Mouse (Mus musculus) hindbrain, embryonic 16.5 days (tissue): ENCODE data around the gene Babam1. TPM values are rescaled to one million over a fixed set of nuclear protein-coding genes. Genes with fewer than 3 reads are reported as not detected.

Experiments used
- ATAC-seq: fragments of 200-750 bp; cut with Nextera tagmentation; 2 replicates; pipeline ENCODE4 v1.8.0; 2017; ENCODE audit warnings: moderate TSS enrichment, moderate library complexity
- H3K27ac ChIP-seq: fragments of 300-500 bp; sonication (generic); 2 replicates; pipeline ENCODE4 v1.5.1; 2014; ENCODE audit warnings: low read depth, mild to moderate bottlenecking, control low read depth, low read length, moderate library complexity
- H3K27me3 ChIP-seq: fragments of 300-500 bp; sonication (generic); replicated peaks from 2 replicates; pipeline ENCODE4 v1.6.1; 2014; ENCODE audit warnings: low read length; ENCODE audit not compliant: control insufficient read depth, insufficient read depth
- H3K36me3 ChIP-seq: fragments of 300-500 bp; sonication (generic); 2 replicates; pipeline ENCODE4 v1.6.1; 2014; ENCODE audit warnings: mild to moderate bottlenecking, low read length, moderate library complexity, mixed read lengths; ENCODE audit not compliant: control insufficient read depth, insufficient read depth
- H3K4me1 ChIP-seq: fragments of 300-500 bp; sonication (generic); 2 replicates; pipeline ENCODE4 v1.6.1; 2014; ENCODE audit warnings: low read depth, low read length; ENCODE audit not compliant: control insufficient read depth, insufficient read depth
- H3K4me2 ChIP-seq: fragments of 300-500 bp; sonication (generic); 2 replicates; pipeline ENCODE4 v1.6.1; 2014; ENCODE audit warnings: mild to moderate bottlenecking, low read length, control low read depth, moderate library complexity
- H3K4me3 ChIP-seq: fragments of 300-500 bp; sonication (generic); 2 replicates; pipeline ENCODE4 v1.5.1; 2014; ENCODE audit warnings: mild to moderate bottlenecking, low read length, control low read depth, moderate library complexity
- H3K9ac ChIP-seq: fragments of 300-500 bp; sonication (generic); 2 replicates; pipeline ENCODE4 v1.6.1; 2014; ENCODE audit warnings: low read depth, mild to moderate bottlenecking, control low read depth, low read length, moderate library complexity
- H3K9me3 ChIP-seq: fragments of 300-500 bp; sonication (generic); 2 replicates; pipeline ENCODE4 v1.6.1; 2014; ENCODE audit warnings: mild to moderate bottlenecking, low read length, moderate library complexity; ENCODE audit not compliant: control insufficient read depth
- WGBS: fragments of 180-500 bp; shearing (Covaris S2); extraction: QIAGEN DNeasy Blood & Tissue Kit; methylation state at CpG from one replicate; pipeline ENCODE4 v1.1.7; 2014; 5-methylcytosine and 5-hydroxymethylcytosine counted together
- polyA plus RNA-seq: library from polyadenylated mRNA; unstranded; fragments of >200 nt; fragmentation: Nextera tagmentation; extraction: Ambion mirVana; gene quantifications from 2 replicates; pipeline ENCODE4 v1.2.1, GENCODE M21; 2015

Babam1 gene
- polyA plus RNA-seq, 1 experiment from 2014 or later, result 97.3 TPM

DNA sequence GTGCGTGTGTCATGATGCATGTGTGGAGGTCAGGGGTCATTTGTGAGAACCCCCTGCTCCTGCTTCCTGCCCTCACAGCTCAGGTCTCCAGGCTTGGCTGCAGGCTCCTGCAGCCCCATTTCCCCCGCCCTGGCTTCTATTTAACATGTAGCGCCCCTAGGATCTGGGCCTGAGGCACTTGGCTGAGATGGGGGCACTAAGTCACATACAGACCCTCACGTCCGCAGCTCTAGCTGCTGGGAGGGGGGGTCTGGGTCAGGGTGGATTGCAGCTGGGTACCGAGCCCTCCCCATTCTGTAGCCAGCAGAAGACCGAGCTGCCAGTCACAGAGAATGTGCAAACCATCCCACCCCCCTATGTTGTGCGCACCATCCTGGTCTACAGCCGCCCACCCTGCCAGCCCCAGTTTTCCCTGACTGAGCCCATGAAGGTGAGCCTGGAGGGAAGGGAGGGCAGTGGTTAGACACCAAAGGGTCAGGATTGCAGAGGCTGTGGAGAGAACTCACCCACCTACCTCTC, 5.8 kb downstream of the Babam1 start:
- Histone ChIP-seq H3K4me3 (no peak overlapping the region), H3K9me3 (no peaks in the 10 kb centered on the region), H3K9ac (no peak overlapping the region), H3K4me1 (peaks cover 14% of the 10 kb centered on the region), H3K36me3 (peaks cover 7% of the 10 kb centered on the region; the same call in 1 of the 2 replicates), H3K27me3 (no peaks in the 10 kb centered on the region), H3K4me2 (no peak overlapping the region), H3K27ac (no peak overlapping the region)
- WGBS, result 90% methylated on average over 9 of the region's 9 CpGs
- ATAC-seq, result no peak

DNA sequence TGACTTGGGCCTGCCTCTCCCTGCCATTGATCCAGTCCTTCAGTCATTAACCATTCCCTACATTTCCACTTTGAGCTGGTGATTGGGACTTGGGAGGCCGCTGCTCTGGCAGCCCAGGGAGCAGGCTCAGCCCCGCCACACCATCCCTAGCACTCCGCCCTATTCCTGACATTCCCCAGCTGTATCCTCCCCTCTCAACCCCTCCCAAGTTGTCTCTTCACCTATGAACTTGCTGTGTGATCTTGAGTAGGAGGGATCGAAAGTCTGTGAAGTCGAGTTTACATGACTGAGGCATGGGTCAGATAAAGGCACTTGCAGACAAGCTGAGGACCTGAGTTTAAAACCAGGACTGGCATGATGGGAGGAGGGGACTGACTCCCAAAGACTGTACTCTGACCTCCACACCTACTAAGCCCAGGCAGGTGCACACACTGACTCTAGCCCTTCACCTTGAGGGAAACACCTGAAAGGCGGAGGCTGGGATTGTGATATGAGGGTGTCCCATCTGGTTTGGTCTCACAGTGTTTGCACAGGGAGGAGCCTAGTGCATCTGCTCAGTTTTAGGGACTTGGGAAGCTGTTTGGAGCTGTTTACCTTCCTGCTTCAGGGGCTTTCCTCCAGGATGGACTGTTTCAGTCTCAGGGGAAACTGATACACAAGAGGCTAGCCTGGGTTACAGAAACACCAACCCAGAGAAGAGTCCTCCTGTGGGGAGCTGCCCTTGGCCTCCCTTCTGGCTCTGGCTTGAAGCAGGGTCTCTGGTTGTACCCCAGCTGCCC, 6.6 kb downstream of the Babam1 start:
- H3K4me1 ChIP-seq, result peaks cover 10% of the 10 kb centered on the region
- peaks cover 5% of the 10 kb centered on the region; the same call in 1 of the 2 replicates for H3K36me3 ChIP-seq
- no peak overlapping the region for H3K4me3 ChIP-seq
- H3K9me3 ChIP-seq, result no peaks in the 10 kb centered on the region
- ATAC-seq, result no peak
- H3K9ac ChIP-seq, result no peak overlapping the region
- H3K27me3 ChIP-seq, result no peaks in the 10 kb centered on the region
- no peak overlapping the region for H3K4me2 ChIP-seq
- no peak overlapping the region for H3K27ac ChIP-seq
- 90% methylated on average over 6 of the region's 6 CpGs for WGBS

DNA sequence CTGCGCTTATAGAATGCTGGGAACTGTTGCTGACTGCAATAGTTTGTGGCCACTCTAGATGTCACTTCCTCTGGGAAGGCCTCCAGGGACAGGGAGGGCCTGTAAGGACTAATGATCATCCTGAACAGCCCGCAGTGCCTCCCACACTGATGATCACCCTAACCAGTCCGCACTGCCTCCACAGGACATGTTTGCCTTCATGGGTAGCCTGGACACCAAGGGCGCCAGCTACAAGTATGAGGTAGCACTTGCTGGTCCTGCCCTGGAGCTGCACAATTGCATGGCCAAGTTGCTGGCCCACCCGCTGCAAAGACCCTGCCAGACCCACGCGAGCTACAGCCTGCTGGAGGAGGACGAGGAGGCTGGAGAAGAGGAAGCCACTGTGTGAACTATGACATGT, 7.3 kb downstream of the Babam1 start:
- peaks cover 10% of the 10 kb centered on the region for H3K4me1 ChIP-seq
- H3K4me2 ChIP-seq, result no peak overlapping the region
- H3K27ac ChIP-seq, result no peak overlapping the region
- H3K36me3 ChIP-seq, result no peaks in the 10 kb centered on the region
- no peak overlapping the region for H3K4me3 ChIP-seq
- no peaks in the 10 kb centered on the region for H3K9me3 ChIP-seq
- H3K9ac ChIP-seq, result no peak overlapping the region
- no peaks in the 10 kb centered on the region for H3K27me3 ChIP-seq
- ATAC-seq, result no peak
- 93% methylated on average over 8 of the region's 8 CpGs for whole genome bisulfite sequencing

DNA sequence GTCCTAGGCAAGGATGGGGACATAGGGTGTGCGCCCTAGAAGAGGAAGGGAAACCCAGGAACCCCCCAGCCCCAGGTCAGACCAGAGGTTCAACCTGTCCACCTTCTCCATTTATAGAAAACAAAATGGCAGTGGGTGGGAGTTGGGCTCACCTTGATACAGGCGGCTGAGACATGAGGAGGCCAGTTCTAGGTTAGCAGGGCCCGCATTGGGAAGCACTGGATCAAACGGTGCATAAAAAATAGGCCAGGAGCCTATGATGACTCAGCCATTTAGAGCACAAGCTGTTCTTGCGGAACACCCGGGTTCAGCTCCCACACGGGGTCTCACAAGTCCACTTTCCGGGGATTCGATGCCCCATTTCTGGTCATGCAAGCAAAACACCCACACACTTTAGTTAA, 8.3 kb downstream of the Babam1 start:
- H3K27ac ChIP-seq, result no peak overlapping the region
- 91% methylated on average over 9 of the region's 9 CpGs for WGBS
- H3K9me3 ChIP-seq, result no peaks in the 10 kb centered on the region
- no peaks in the 10 kb centered on the region for H3K36me3 ChIP-seq
- no peak overlapping the region for H3K9ac ChIP-seq
- no peak overlapping the region for H3K4me2 ChIP-seq
- ATAC-seq, result no peak
- no peak overlapping the region for H3K4me3 ChIP-seq
- no peaks in the 10 kb centered on the region for H3K27me3 ChIP-seq
- H3K4me1 ChIP-seq, result peaks cover 10% of the 10 kb centered on the region

DNA sequence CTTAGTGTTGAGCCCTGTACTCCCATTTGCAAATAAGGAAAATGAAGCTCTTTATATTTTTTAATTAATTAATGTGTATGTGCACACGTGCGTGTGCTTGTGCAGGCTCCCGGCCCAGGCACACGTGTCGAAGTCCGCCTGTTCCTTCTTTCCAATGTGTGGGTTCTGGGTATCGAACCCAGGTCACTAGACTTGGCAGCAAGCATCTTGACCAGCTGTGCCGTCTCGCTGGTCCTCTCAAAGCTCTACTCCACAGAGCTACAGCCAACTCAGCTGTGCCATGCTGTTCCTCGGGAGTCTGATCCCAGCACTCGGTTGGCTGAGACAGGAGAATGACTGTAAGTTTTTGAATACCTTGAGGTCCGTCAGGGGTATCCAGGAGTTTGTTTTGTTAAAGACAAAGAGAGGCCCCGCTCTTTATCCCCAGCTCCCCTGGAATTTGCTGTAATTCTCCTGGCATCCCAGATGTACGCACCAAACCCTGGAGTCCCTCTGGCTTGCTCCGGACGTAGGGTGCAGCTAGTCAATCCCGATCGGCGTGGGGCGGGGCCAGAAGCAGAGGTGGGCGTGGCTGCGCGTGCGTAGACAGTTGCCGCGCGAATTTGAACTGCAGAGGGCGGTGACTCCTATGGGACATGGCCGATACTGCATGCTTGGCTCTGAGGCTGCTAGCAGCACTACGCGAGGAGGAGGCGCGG, 8.9 kb downstream of the Babam1 start, which contains the start of gene Ankle1:
TSS of gene Ankle1 (plus strand) at position 610 of the 698 bp plus-strand sequence.
- Histone ChIP-seq H3K9me3 (no peaks in the 10 kb centered on the region), H3K27ac (no peak within 1 kb of the TSS)

DNA sequence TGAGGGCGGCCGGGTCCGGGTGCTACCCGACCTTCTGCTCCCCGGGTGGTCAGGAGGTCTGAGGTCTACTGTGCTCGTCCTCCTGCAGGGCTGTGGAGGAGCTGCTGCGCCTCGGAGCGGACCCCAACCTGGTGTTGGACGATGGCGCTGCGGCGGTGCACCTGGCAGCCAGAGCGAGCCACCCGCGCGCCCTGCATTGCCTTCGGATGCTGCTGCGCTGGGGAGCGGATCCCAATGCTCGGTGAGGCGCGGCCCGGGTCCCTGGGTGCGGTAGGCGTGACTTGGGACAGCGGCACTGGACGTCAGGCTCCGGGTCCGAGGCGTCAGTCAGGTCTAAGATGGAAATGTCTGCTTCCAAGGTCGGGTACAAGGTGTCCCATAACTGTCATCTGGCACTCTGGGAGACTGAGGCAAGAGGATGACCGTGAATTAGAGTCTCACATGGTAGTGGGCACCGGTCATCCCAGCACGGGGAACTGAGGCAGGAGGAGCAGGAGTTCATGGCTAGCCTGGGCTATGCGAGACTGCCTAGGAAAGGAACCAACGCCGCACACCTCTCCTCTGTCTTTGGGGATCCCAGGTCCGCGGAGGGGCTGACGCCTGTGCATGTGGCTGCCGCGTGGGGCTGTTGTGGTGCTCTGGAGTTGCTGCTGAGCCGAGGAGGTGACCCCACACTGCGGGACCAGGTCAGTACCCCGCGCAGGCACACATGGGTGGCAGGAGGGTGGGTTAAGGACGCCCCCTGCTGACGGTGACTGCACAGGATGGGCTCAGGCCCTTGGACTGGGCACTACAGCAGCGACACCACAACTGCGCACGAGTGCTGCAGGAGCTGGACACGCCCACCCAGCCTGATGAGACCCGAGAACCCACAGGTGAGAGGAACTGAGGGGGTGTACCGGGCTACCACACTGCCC, 9.7 kb downstream of the Babam1 start:
- Histone ChIP-seq H3K36me3 (no peaks in the 10 kb centered on the region), H3K27ac (no peak overlapping the region), H3K27me3 (no peaks in the 10 kb centered on the region), H3K4me1 (peaks cover 10% of the 10 kb centered on the region), H3K4me2 (peak overlapping the region; percentile 99), H3K9ac (peak overlapping the region; percentile 59), H3K9me3 (no peaks in the 10 kb centered on the region), H3K4me3 (peak overlapping the region; percentile 56)
- under 1% methylated on average over 53 of the region's 55 CpGs for WGBS
- ATAC-seq, result peak; percentile 61

More for the DNA sequence above, 8.9 kb downstream of the Babam1 start, which contains the start of gene Ankle1:
- Histone ChIP-seq H3K27me3 (no peaks in the 10 kb centered on the region), H3K4me2 (peak within 1 kb of the TSS; percentile 99), H3K9ac (peak within 1 kb of the TSS; percentile 59), H3K36me3 (no peaks in the 10 kb centered on the region), H3K4me1 (peaks cover 10% of the 10 kb centered on the region), H3K4me3 (peak within 1 kb of the TSS; percentile 56)
- ATAC-seq, result peak; percentile 92
- WGBS, result 16% methylated on average over 31 of the region's 33 CpGs

DNA sequence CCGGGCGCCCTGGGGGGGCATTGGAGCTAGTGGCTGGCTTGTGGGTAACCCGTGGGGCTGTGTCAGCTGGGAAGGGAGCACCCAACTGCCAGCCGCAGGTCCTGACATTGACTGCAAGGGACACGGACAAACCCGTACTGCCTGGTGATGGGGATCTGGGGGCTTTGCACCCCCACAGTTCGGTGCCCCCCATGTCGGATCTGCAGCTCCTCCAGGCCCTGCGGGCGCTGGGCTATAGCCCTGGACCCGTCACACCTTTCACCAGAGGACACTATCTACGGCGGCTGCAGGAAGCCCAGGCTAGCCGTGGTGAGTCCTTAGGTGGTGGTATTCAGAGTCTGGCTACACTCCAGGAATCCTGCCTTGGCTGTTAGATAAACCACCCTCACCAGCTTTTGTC, 10.8 kb downstream of the Babam1 start:
- Histone ChIP-seq H3K9me3 (no peaks in the 10 kb centered on the region), H3K4me2 (no peak overlapping the region), H3K36me3 (no peaks in the 10 kb centered on the region), H3K27ac (no peak overlapping the region), H3K27me3 (no peaks in the 10 kb centered on the region), H3K4me1 (peaks cover 10% of the 10 kb centered on the region), H3K9ac (no peak overlapping the region), H3K4me3 (no peak overlapping the region)
- ATAC-seq, result no peak
- 92% methylated on average over 14 of the region's 14 CpGs for WGBS

DNA sequence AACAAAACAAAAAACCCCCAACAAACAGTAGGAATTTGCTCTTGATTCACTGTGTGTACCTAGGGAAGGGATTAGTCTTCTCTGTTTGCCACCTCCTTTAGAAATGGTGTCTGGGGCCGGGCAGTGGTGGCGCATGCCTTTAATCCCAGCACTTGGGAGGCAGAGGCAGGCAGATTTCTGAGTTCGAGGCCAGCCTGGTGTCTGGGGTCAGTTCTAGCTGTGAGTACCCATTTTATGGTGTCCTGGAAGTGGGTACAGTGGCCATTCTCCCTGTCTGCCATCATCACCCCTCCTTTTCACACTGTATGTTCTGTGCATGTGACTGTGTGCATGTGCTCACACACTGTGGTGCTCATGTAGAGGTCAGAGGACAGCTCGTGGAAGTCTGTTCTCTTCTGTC, 11.6 kb downstream of the Babam1 start:
- H3K36me3 ChIP-seq, result no peaks in the 10 kb centered on the region
- 92% methylated on average over 4 of the region's 4 CpGs for WGBS
- no peak for ATAC-seq
- no peak overlapping the region for H3K4me3 ChIP-seq
- H3K27ac ChIP-seq, result no peak overlapping the region
- peaks cover 10% of the 10 kb centered on the region for H3K4me1 ChIP-seq
- no peaks in the 10 kb centered on the region for H3K27me3 ChIP-seq
- H3K4me2 ChIP-seq, result no peak overlapping the region
- H3K9ac ChIP-seq, result no peak overlapping the region
- H3K9me3 ChIP-seq, result no peaks in the 10 kb centered on the region
